Mouse (Mus musculus): ENCODE measurements around the gene Kcnip4. TPM values are rescaled to one million over a fixed set of nuclear protein-coding genes. Genes with fewer than 3 reads are reported as not detected.

The Kcnip4 gene
- polyA plus RNA-seq, 1 experiment from 2014 or later = 0.40 TPM

DNA sequence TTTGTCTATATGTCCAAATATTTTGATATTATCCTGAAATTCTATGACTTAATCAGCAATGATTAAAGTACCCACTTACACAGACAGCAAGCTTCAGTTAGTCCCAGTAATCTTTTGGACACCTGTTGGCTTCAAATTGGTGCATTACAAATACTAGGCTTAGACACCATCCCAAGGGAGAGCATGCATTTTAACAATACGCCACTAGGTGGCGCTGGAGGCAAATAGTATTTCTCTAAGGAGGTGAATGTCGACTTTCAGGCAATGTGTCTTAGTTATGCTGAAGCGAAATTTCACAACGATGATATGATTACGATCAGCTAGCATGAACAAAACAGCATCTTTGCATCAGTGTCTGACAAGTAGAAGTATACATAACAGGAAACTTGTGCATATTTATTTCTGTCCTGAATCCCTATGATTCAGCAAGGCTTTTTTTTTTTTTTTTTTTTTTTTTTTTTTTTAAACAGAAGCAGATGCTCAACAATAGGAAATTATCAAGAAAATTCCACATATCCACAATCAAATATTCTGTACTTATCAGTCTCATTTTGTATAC is 434.5 kb downstream of the Kcnip4 start:
- ATAC-seq = peak; percentile 92
- in situ Hi-C loops (cut with MboI; ENCODE audit: low pct_unique_long_range_greater_than_20kb) = loop anchor here (25.0 kb wide), 1 partner anchor 872 kb away; no protein-coding TSS in a partner anchor
- POLR2A ChIA-PET = no interaction called here

GRCm38 (mm10) chr5:49065646-49066045 is 459.1 kb downstream of the Kcnip4 start:
- DNase-seq (ENCODE audit: low read depth, low spot score) = no peak
- in situ Hi-C loops (cut with MboI; ENCODE audit: low pct_unique_long_range_greater_than_20kb) = loop anchor here (25.0 kb wide), 1 partner anchor 628 kb away; no protein-coding TSS in a partner anchor
- no peak for ATAC-seq
- no peaks in the 10 kb centered on the region for H3K27me3 ChIP-seq
- POLR2A ChIA-PET = no interaction called here
- CTCF ChIA-PET = no interaction called here
- no peak for TF ChIP-seq CTCF (IDR thresholded peaks at IDR 0.05)

More for the DNA sequence above, 434.5 kb downstream of the Kcnip4 start:
- peaks cover 8% of the 10 kb centered on the region for H3K27me3 ChIP-seq
- DNase-seq (ENCODE audit: low read depth, low spot score) = peak; percentile 20
- peak; percentile 83 for TF ChIP-seq CTCF (IDR thresholded peaks at IDR 0.05)
- CTCF ChIA-PET = interaction anchor here (0.9 to 1.7 kb wide), 6 partner anchors 8 to 274 kb away, joined by 3 to 5 read pairs (median 4); no protein-coding TSS in a partner anchor

- in situ Hi-C loops (cut with MboI; ENCODE audit: low pct_unique_long_range_greater_than_20kb) = loop anchor here (25.0 kb wide), 1 partner anchor 622 kb away; no protein-coding TSS in a partner anchor
- H3K27me3 ChIP-seq = no peaks in the 10 kb centered on the region
- ATAC-seq (no peak), DNase-seq (ENCODE audit: low read depth, low spot score) (no peak)
- CTCF ChIA-PET = no interaction called here
- POLR2A ChIA-PET = interaction anchor here (0.6 kb wide), 1 partner anchor 20 kb away, joined by 3 read pairs; no protein-coding TSS in a partner anchor
- no peak for TF ChIP-seq CTCF (IDR thresholded peaks at IDR 0.05)
Measured at GRCm38 (mm10) chr5:49058926-49059325, 465.8 kb downstream of the Kcnip4 start.

DNA sequence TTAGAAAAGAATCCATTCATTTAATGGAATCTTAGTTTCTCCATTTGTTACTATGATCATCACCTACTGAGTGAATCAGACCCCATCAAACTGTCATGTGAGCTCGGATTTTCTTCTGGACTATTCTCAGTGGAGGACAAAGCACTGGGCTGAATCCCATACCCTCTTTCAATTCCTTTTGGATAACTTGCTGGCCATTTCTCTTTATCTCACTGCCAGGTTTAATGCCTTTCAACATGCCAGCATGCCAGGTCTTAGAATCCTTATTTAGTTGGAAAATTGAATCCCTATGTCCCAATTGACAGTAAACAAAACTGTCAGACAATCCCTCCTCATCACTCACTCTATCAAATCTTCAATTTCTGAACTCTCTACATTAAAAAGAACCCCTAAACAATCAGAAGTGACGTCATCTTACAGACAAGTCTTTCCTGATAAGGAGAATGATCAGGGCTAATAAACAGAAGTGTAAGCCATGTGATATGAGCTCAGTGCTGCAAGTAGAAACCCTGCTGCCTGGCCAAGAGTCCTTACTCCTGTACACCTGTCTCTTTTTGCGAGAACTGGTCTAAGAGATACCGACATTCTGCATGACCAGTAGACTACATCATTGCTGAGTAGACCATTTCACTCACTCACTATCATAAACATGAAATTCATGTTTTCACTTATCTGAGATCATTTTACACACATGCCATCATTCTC is 466.9 kb downstream of the Kcnip4 start:
- ChIA-PET POLR2A (no interaction called here), CTCF (interaction anchor here (1.0 kb wide), 1 partner anchor 23 kb away, joined by 4 read pairs; no protein-coding TSS in a partner anchor)
- TF ChIP-seq CTCF (IDR thresholded peaks at IDR 0.05) = no peak
- no peaks in the 10 kb centered on the region for H3K27me3 ChIP-seq
- ATAC-seq (no peak), DNase-seq (ENCODE audit: low read depth, low spot score) (no peak)
- in situ Hi-C loops (cut with MboI; ENCODE audit: low pct_unique_long_range_greater_than_20kb) = loop anchor here (25.0 kb wide), 1 partner anchor 620 kb away; no protein-coding TSS in a partner anchor

DNA sequence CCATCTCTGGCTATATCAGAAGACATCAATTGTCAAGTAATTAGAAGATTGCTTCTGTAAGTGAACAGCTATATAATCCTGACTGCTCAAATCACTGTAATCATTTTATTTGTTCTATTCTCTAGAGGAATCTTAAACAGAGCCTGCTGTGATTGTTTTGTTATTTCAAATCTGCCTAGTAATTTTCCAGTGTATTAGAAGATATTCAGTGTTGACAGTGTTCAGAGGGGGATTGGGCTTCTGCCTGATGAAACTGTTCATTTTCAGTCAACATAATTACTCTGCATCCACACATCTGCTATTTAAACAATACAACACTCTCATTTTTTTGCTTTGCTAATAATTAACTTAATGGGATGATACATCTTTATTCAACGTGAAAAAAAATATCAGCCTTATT is 476.7 kb downstream of the Kcnip4 start:
- ATAC-seq (no peak), DNase-seq (ENCODE audit: low read depth, low spot score) (no peak)
- TF ChIP-seq CTCF (IDR thresholded peaks at IDR 0.05) = no peak
- H3K27me3 ChIP-seq = peaks cover 3% of the 10 kb centered on the region
- CTCF ChIA-PET = no interaction called here
- in situ Hi-C loops (cut with MboI; ENCODE audit: low pct_unique_long_range_greater_than_20kb) = no loop called here
- POLR2A ChIA-PET = no interaction called here

- CTCF ChIA-PET = no interaction called here
- DNase-seq (ENCODE audit: low read depth, low spot score) (no peak), ATAC-seq (no peak)
- POLR2A ChIA-PET = no interaction called here
- in situ Hi-C loops (cut with MboI; ENCODE audit: low pct_unique_long_range_greater_than_20kb) = no loop called here
- TF ChIP-seq CTCF (IDR thresholded peaks at IDR 0.05) = no peak
- H3K27me3 ChIP-seq = peaks cover 5% of the 10 kb centered on the region
Measured at GRCm38 (mm10) chr5:49041259-49041845, 483.4 kb downstream of the Kcnip4 start.

DNA sequence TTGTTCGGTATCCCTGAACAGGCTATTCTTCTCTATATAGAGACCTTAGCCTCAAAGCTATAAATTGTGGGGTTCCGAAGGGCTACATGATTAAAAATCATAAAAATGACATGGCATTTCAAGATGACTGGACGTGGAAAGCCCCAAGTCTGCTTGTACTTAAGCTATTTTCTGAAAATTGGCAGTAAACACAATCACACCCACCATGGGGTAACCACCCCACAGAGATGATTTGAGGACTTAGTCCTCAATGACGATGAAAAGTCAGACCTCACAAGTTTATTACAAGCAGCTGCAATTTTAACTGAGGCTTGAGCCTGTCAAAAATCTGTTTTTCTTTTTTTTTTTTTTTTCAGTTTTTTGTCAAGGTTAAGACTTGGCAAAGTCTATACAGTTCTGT is 527.3 kb downstream of the Kcnip4 start:
- no peak for DNase-seq (ENCODE audit: low read depth, low spot score)
- CTCF ChIA-PET = no interaction called here

GRCm38 (mm10) chr5:48989145-48989659 is 535.5 kb downstream of the Kcnip4 start:
- peaks cover 3% of the 10 kb centered on the region for H3K27me3 ChIP-seq
- POLR2A ChIA-PET = no interaction called here
- CTCF ChIA-PET = no interaction called here
- no peak for TF ChIP-seq CTCF (IDR thresholded peaks at IDR 0.05)
- DNase-seq (ENCODE audit: low read depth, low spot score) (no peak), ATAC-seq (no peak)
- in situ Hi-C loops (cut with MboI; ENCODE audit: low pct_unique_long_range_greater_than_20kb) = no loop called here

More for the DNA sequence above, 527.3 kb downstream of the Kcnip4 start:
- in situ Hi-C loops (cut with MboI; ENCODE audit: low pct_unique_long_range_greater_than_20kb) = no loop called here
- peaks cover 3% of the 10 kb centered on the region for H3K27me3 ChIP-seq
- ATAC-seq = no peak
- POLR2A ChIA-PET = no interaction called here
- TF ChIP-seq CTCF (IDR thresholded peaks at IDR 0.05) = no peak

- no peak for TF ChIP-seq CTCF (IDR thresholded peaks at IDR 0.05)
- peaks cover 12% of the 10 kb centered on the region for H3K27me3 ChIP-seq
- ChIA-PET POLR2A (no interaction called here), CTCF (no interaction called here)
- DNase-seq (ENCODE audit: low read depth, low spot score) (no peak), ATAC-seq (no peak)
- in situ Hi-C loops (cut with MboI; ENCODE audit: low pct_unique_long_range_greater_than_20kb) = no loop called here
Measured at GRCm38 (mm10) chr5:48942378-48943088, 582.2 kb downstream of the Kcnip4 start.

DNA sequence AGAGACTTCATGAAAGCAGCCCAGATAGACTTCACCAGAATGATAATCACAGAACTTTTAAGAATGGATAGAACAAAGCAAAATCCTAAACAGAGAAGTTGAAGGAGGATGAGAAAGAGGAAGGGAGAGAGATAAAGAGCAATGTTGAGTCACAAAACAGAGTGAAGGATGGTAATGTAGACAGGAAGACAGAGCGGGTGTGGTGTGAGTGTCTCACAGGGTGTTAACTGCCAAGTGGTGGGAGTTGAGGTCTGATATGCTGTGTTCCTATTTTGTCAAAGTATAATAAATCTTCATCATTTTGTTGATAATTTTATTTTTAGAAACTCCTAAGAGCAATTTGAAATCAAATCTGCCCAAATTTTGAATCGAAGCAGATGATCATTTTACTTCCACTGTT is 592.8 kb downstream of the Kcnip4 start:
- in situ Hi-C loops (cut with MboI; ENCODE audit: low pct_unique_long_range_greater_than_20kb) = no loop called here
- ATAC-seq = no peak
- H3K27me3 ChIP-seq = no peaks in the 10 kb centered on the region
- ChIA-PET CTCF (interaction anchor here (1.3 kb wide), 1 partner anchor 11 kb away, joined by 3 read pairs; no protein-coding TSS in a partner anchor), POLR2A (no interaction called here)
- no peak for DNase-seq (ENCODE audit: low read depth, low spot score)
- no peak for TF ChIP-seq CTCF (IDR thresholded peaks at IDR 0.05)
